Mouse (Mus musculus): ENCODE data around the gene Ggt5.

The Ggt5 gene

DNA sequence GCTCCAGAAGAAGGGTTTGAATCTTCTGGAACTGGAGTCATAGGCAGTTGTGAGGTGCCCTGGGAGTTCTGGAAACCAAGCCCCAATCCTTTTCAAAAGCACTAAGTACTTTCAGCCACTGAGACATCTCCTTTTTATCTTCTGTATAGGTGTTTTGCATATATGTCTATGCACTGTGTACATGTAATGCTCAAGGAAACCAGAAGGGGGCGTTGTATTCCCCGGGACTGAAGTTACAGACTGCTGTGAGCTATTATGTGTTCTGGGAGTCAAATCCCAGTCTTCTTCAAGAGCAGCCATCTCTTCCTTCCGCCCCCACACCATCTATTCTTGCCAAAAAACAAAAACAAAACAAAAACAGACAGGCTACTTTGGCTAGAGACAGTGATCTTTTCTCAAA lies 31.7 kb downstream of the Ggt5 start:
- no peak for DNase-seq (ENCODE audit: low spot score in 2 of 2)

GRCm38 (mm10) chr10:75625920-75626319 lies 36.8 kb downstream of the Ggt5 start:
- DNase-seq (ENCODE audit: low spot score in 2 of 2), result no peak

- DNase-seq (ENCODE audit: low spot score in 2 of 2), result no peak
Observed at GRCm38 (mm10) chr10:75626991-75627390, 37.9 kb downstream of the Ggt5 start.

GRCm38 (mm10) chr10:75627490-75627889 lies 38.4 kb downstream of the Ggt5 start:
- DNase-seq (ENCODE audit: low spot score in 2 of 2), result no peak

DNA sequence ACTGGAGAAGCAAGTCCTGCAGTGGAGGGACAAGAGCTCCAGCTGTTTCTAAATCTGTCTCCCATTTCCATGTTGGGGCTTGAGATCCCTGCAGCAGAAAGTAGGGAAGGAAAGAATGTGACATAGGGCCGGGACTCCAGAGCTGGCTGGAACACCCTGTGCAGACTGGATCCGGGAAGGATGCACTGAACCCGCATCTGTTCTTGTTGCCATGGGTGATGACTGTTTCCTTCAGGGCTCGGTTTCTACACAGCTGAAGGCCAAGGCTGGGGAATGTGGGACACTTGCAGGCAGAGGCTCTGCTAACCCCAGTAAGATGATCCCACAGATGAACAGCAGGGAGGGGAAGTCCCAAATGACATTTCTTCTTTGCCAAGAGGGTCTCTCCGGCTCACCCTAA lies 43.5 kb downstream of the Ggt5 start:
- DNase-seq (ENCODE audit: low spot score in 2 of 2), result no peak

GRCm38 (mm10) chr10:75633048-75633447 lies 43.9 kb downstream of the Ggt5 start:
- no peak for DNase-seq (ENCODE audit: low spot score in 2 of 2)

- no peak for DNase-seq (ENCODE audit: low spot score in 2 of 2)
Observed at GRCm38 (mm10) chr10:75633576-75634139, 44.5 kb downstream of the Ggt5 start.

DNA sequence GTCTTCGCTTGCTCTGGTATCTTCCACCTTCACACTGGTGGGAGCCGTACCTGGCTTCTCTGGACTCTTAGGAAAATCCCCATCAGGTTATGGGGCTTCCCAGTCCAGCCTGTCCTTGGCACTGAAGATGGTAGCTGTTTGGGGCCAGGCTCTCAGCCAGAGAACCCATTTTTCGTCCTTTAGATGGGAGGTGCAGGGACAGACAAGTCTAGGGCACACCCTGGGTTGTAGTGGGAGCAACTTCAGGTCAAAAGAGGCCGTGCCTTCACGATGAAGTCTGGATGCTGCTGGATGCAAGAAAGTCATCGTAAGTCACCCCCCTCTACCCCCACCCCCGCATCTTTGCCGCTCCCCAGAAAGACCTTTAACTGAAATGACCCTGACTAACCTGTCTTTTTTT lies 45.5 kb downstream of the Ggt5 start:
- DNase-seq (ENCODE audit: low spot score in 2 of 2), result no peak

DNA sequence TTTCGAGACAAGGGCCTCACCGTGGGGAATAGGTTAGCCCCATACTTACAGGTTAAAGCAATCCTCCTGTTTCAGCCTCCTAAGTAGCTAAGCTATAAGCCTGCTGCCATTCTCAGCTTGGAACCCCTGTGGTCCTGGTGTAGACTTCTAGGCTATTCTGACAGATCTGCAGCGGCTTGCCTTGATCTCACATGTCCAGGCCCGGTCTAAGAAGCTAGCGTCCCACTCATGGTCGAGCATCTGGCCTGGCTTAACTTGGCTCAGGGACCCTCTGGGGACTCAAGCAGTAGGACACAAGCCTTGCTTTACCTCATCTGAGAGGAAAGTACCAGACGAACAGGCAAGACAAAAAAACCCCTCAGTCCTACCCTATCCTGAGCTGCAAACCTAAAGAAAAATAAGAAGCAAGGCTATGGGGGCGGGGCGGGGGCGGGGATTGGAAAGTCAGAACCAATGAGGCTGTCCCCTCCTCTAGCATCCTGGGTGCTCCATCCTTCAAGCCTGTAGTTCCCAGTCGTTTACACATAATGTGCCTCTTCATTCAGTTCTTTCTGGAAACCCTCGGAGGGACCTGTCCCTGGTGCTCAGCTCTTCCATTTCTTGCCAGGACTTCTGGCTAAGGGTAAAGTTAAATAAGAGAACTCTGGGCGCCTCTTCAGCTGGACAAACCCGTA lies 46.0 kb downstream of the Ggt5 start:
- no peak for DNase-seq (ENCODE audit: low spot score in 2 of 2)

GRCm38 (mm10) chr10:75635693-75636055 lies 46.5 kb downstream of the Ggt5 start:
- peak; percentile 88 to 93 for DNase-seq (ENCODE audit: low spot score in 2 of 2)

GRCm38 (mm10) chr10:75636084-75636786 lies 47.1 kb downstream of the Ggt5 start:
- no peak for DNase-seq (ENCODE audit: low spot score in 2 of 2)

GRCm38 (mm10) chr10:75637711-75638110 lies 48.6 kb downstream of the Ggt5 start:
- DNase-seq (ENCODE audit: low spot score in 2 of 2), result no peak

DNA sequence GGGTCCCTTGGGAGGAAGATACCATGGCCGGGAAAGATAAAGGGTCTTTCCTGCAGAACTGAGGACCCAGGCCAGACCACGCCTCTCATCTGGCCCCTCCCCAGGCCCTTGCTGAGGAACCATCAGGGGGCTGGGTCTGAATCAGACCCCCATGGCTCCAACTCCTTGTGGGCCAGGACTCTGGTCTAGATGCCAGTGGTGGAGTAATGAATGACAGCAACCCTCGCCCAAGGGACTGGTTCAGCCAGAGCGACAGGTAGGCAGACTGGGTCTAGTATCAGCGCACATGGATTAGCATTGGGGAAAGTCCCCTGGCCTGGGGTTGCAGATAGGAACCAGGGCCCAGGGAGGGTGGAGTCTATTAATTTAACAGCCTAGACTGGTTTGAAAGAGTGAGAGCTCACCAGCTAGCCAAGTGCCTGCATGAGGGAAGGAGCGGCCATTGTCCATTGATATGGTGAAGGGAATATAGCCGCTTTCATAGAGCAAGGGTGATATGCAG lies 52.6 kb downstream of the Ggt5 start:
- DNase-seq (ENCODE audit: low spot score in 2 of 2), result no peak

DNA sequence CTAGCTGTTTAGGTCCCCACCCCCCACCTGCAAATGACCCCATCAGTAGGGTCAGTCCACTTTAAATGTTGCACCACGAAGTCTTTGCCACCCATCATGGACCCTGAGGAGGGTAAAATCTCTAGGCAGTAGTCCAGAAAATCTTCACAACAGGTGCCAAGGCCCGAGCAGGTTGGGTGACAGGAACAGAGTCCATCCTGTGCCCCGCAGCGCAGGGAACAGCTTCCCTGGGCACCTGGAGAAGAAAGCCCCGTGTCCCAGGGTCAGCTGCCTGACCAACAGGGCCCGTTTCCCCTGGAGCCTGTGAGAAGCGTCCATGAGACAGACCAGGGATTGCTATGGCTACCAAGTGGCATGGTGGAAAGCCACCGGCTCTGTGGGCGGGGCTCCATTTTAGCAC lies 53.3 kb downstream of the Ggt5 start:
- DNase-seq (ENCODE audit: low spot score in 2 of 2), result no peak

GRCm38 (mm10) chr10:75642891-75643290 lies 53.8 kb downstream of the Ggt5 start:
- no peak for DNase-seq (ENCODE audit: low spot score in 2 of 2)

GRCm38 (mm10) chr10:75643741-75644343 lies 54.7 kb downstream of the Ggt5 start, which contains the start of gene Susd2:
TSS of gene Susd2 (minus strand) at chr10:75644008.
- DNase-seq (ENCODE audit: low spot score in 2 of 2), result peak in 1 of 2 experiments; percentile 41

DNA sequence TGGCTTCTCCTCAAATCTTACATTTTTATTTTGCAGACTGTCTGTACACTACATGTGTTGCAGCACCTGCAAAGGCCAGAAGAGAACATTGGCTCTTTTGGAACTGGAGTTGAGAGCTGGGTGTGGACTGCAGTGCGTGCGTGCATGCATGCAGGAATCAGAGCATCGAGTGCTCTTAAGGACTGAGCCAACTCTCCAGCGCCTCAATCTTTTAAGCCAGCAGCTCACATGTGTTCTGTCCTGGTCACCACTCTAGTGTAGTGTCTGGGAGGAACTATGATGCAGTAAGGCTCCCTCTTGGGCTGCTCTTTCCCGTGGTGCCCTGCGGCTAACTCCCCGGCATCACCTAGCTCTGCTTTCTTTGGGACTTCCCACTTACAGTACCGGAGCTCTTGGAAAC lies 56.5 kb downstream of the Ggt5 start:
- DNase-seq (ENCODE audit: low spot score in 2 of 2), result no peak

DNA sequence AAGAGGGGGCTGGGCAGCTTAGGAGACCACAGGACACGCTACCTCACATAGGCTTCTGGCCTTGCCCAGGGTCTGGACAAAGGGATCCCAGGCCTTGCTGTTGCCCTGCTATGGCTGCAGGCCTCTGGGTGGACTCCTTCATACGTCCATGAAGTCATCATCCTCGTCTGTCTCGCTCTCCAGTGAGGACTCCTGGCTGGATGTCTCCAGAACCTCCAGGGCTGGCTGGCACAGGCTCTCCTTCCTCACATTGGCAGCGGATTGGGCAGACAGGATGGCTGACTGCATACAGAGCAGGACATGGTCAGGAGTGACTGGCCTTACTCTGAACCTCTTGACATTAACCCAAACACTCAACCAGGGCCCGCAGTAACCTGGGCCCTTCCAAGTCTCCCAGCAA lies 57.3 kb downstream of the Ggt5 start:
- DNase-seq (ENCODE audit: low spot score in 2 of 2), result no peak

DNA sequence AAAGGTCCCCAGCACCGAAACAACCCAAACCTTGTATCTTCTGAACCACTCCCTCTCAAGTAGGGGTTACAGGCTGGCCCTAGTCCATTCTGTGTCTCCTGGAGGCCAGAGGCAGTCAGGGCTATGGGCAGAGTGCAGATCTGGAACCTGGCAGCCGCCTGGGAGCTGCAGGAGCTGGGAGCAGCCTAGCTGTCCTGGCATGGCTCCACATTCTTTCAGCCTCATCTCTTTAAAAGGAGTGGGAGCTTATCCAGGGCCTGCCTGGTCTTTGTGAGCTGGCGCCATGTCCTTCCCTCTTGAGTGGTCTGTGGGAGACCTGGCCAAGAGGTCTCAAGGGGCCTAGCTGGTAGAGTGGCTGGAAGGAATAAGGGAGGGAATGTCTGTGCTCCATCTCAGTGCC lies 58.2 kb downstream of the Ggt5 start:
- DNase-seq (ENCODE audit: low spot score in 2 of 2), result peak in 1 of 2 experiments; percentile 42

- no peak for DNase-seq (ENCODE audit: low spot score in 2 of 2)
Observed at GRCm38 (mm10) chr10:75648091-75648490, 59.0 kb downstream of the Ggt5 start.

- no peak for DNase-seq (ENCODE audit: low spot score in 2 of 2)
Observed at GRCm38 (mm10) chr10:75649001-75649400, 59.9 kb downstream of the Ggt5 start.

GRCm38 (mm10) chr10:75649406-75649995 lies 60.4 kb downstream of the Ggt5 start:
- DNase-seq (ENCODE audit: low spot score in 2 of 2), result no peak

Data from right cerebral cortex, adult 2 months (tissue).